Mouse (Mus musculus) forebrain, postnatal 0 days (tissue): ENCODE measurements around the gene Dnajc9. TPM values are rescaled to one million over a fixed set of nuclear protein-coding genes. Genes with fewer than 3 reads are reported as not detected.
A peak's percentile ranks its signal among the peaks of the same experiment; 100 is the strongest.

Experiments used
- ATAC-seq: fragments of 200-750 bp; cut with Nextera tagmentation; 2 replicates; pipeline ENCODE4 v1.8.0; 2017; ENCODE audit warnings: mild to moderate bottlenecking, moderate library complexity
- DNase-seq: peaks from one replicate; pipeline ENCODE4 v3.0.0-alpha.2; 2015
- H3K27ac ChIP-seq: fragments of 300-500 bp; sonication (generic); 2 replicates; pipeline ENCODE4 v1.5.1; 2014; ENCODE audit warnings: low read depth, mild to moderate bottlenecking, antibody characterized with exemption, low read length, moderate library complexity, mixed read lengths
- H3K27me3 ChIP-seq: fragments of 300-500 bp; sonication (generic); 2 replicates; pipeline ENCODE4 v1.6.1; 2014; ENCODE audit warnings: mild to moderate bottlenecking, low read length, mixed read lengths; ENCODE audit not compliant: insufficient read depth
- H3K36me3 ChIP-seq: fragments of 300-500 bp; sonication (generic); 2 replicates; pipeline ENCODE4 v1.6.1; 2014; ENCODE audit warnings: mild to moderate bottlenecking, moderate library complexity; ENCODE audit not compliant: insufficient read depth
- H3K4me1 ChIP-seq: fragments of 300-500 bp; sonication (generic); 2 replicates; pipeline ENCODE4 v1.6.1; 2014; ENCODE audit warnings: antibody characterized with exemption; ENCODE audit not compliant: insufficient read depth
- H3K4me2 ChIP-seq: fragments of 300-500 bp; sonication (generic); 2 replicates; pipeline ENCODE4 v1.6.1; 2014; ENCODE audit warnings: low read depth, mild to moderate bottlenecking, moderate library complexity
- H3K4me3 ChIP-seq: fragments of 300-500 bp; sonication (generic); 2 replicates; pipeline ENCODE4 v1.5.1; 2014; ENCODE audit warnings: low read depth, low read length, mixed read lengths
- H3K9ac ChIP-seq: fragments of 300-500 bp; sonication (generic); 2 replicates; pipeline ENCODE4 v1.6.1; 2014; ENCODE audit warnings: mild to moderate bottlenecking
- H3K9me3 ChIP-seq: fragments of 300-500 bp; sonication (generic); 2 replicates; pipeline ENCODE4 v1.6.1; 2016; ENCODE audit warnings: low read length
- CTCF ChIP-seq: sonication (generic); IDR thresholded peaks from 2 replicates; pipeline ENCODE4 v1.5.1; 2016; ENCODE audit warnings: antibody characterized with exemption, control low read depth, low read depth
- WGBS: fragments of 180-500 bp; shearing (Covaris S2); extraction: QIAGEN DNeasy Blood & Tissue Kit; methylation state at CpG from one replicate; pipeline ENCODE4 v1.1.7; 2014; 5-methylcytosine and 5-hydroxymethylcytosine counted together
- polyA plus RNA-seq: library from polyadenylated mRNA; unstranded; fragments of >200 nt; fragmentation: Nextera tagmentation; extraction: Ambion mirVana; gene quantifications from 2 replicates; pipeline ENCODE4 v1.2.1, GENCODE M21; 2015
- total RNA-seq: library from RNA; depleted of rRNA; stranded (reverse); fragments of >200 nt; gene quantifications from 2 replicates; pipeline ENCODE4 v1.2.3, GENCODE M21; 2014

Dnajc9 gene
- total and polyA plus RNA-seq, 2 experiments from 2014 or later, result 74.1 to 115 TPM

DNA sequence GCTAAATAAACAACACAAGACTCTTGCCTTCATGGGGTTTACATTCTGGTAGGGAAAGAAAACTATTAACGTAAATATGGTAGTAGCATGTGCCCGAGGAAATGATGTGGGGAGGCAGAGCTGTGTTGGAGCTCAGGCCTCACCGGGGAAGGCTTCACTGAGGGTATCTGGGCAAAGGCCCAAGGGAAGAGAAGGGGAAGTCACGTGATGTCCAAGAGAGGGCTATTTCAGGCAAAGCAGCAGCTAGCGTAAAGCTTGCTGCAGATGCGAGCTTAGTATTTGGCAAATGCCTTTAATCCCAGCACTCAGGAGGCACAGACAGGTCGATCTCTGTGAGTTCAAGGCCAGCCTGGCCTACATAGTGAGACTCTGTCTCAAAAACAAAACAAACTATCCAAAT lies 33.5 kb upstream of the Dnajc9 start:
- Histone ChIP-seq H3K9ac (no peak overlapping the region), H3K27me3 (no peaks in the 10 kb centered on the region), H3K27ac (no peak overlapping the region), H3K4me3 (no peak overlapping the region), H3K4me2 (no peak overlapping the region), H3K9me3 (no peaks in the 10 kb centered on the region), H3K36me3 (no peaks in the 10 kb centered on the region), H3K4me1 (no peaks in the 10 kb centered on the region)
- no peak for TF ChIP-seq CTCF
- WGBS, result 71% methylated on average over 7 of the region's 7 CpGs
- DNase-seq (no peak), ATAC-seq (no peak)

DNA sequence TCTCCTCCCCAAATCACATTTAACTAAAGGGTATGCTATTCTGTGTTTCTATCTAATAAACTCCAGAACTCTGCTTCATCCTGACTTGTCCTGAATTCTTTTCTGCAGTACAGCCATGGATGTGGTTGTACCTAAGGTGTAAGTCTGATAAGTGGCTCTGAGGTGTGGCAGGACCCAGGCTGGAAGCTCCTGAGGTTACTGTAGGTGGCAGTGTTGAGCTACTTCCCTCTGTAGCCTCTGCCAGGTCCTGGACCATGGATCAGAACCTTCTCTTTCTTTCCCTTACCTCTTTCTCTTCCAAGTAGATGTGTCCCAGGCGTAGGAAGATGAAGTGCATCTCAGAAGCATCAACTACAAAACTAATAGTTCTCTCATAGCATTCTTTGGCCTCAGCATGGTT lies 11.4 kb upstream of the Dnajc9 start:
- H3K27me3 ChIP-seq, result no peaks in the 10 kb centered on the region
- H3K4me3 ChIP-seq, result no peak overlapping the region
- ATAC-seq (no peak), DNase-seq (peak; percentile 11)
- 48% methylated on average over 1 of the region's 1 CpGs for WGBS
- H3K27ac ChIP-seq, result no peak overlapping the region
- TF ChIP-seq CTCF, result peak; percentile 51
- H3K4me1 ChIP-seq, result no peaks in the 10 kb centered on the region
- no peak overlapping the region for H3K9ac ChIP-seq
- H3K9me3 ChIP-seq, result no peaks in the 10 kb centered on the region
- no peaks in the 10 kb centered on the region for H3K36me3 ChIP-seq
- H3K4me2 ChIP-seq, result no peak overlapping the region

DNA sequence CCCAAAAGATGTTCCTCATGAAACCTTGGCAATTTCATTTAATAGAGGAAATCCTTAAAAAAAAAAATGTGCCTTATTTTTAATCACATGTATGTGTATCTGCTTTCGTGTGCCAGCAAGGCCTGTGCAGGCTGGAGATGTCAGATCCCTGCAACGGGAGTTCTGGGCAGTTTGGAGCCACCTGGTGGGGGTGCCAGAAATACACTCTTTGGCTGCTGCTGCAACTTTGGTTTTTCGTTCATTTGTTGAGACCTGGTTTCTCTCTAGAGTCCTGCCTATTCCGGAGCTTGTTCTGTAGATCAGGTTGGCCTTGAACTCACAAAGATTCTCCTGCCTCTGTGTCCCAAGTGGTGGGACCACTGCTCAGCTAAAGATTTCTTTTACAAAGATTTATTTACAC lies 10.2 kb upstream of the Dnajc9 start:
- Histone ChIP-seq H3K27ac (no peak overlapping the region), H3K9me3 (no peaks in the 10 kb centered on the region), H3K4me1 (no peaks in the 10 kb centered on the region; the same call in 1 of the 2 replicates), H3K4me3 (no peak overlapping the region), H3K9ac (no peak overlapping the region), H3K27me3 (no peaks in the 10 kb centered on the region), H3K4me2 (no peak overlapping the region), H3K36me3 (no peaks in the 10 kb centered on the region)
- ATAC-seq, result no peak
- DNase-seq, result no peak
- WGBS, result 43% methylated on average over 4 of the region's 4 CpGs
- TF ChIP-seq CTCF, result no peak; the same call in 1 of the 2 replicates

DNA sequence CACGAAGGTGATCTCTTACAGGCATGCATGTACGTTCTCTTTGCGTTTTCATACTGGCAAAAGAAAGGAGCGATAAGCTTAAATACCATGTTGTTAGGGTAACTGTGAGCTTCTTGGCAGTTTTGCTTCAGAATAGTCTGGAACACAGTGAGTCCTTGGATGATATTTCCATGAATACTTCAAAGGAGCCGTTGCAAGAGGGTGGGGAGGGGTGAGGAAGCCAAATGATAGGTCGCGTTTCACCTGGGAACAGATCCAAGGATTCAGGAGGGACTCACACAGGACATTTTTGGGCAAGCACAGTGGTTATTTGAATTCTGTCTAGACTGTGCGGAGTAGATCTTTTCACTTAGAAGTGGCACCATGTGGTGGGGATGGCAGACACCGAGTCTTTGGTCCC lies 8.5 kb upstream of the Dnajc9 start:
- Histone ChIP-seq H3K9ac (no peak overlapping the region), H3K4me2 (no peak overlapping the region), H3K27me3 (no peaks in the 10 kb centered on the region), H3K36me3 (no peaks in the 10 kb centered on the region), H3K4me3 (no peak overlapping the region), H3K4me1 (no peaks in the 10 kb centered on the region; the same call in 1 of the 2 replicates), H3K9me3 (no peaks in the 10 kb centered on the region), H3K27ac (no peak overlapping the region)
- no peak for TF ChIP-seq CTCF
- ATAC-seq (no peak), DNase-seq (no peak)
- 68% methylated on average over 9 of the region's 9 CpGs for WGBS

DNA sequence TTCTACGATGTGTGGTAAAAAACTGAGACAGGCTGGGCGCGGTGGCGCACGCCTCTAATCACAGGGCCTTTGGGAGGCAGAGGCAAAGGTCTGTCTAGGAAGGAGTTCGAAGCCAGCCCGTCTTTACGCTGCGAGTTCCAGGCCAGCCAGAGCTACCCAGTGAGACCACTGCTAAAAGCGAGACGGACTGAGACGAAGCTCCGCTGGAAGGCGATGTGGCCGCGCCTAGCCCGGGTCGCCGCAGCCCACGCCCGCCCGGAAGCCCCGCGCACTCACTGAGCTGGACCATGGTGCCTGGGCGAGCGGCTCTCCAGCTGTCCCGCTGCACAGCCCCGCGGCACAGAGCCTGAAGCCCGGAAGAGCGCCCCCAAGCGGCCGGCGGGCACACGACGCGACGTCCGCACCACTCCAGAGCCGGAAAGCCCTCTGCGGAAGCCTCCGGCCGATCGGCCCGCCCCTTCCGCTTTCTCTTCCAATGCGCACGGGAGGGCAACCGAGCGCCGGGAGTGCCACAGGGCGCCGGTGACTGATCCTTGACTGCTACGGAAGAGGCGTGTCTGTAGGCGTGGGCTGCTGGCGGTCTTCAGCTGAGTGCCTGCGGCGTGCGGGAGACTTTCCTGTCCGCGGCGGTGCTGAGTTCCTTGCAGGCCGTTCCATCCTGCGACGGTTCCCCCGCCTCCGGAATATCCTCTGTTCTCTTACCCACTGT lies 4.6 kb upstream of the Dnajc9 start, which contains the start of gene Mrps16:
Mrps16 (minus strand) TSS at position 430 of the 709 bp plus-strand sequence.
- Histone ChIP-seq H3K27me3 (no peaks in the 10 kb centered on the region), H3K4me1 (peaks cover 3% of the 10 kb centered on the region; the same call in 1 of the 2 replicates), H3K4me3 (peak within 1 kb of the TSS; percentile 82), H3K9me3 (no peaks in the 10 kb centered on the region), H3K4me2 (peak within 1 kb of the TSS; percentile 63), H3K36me3 (peaks cover 11% of the 10 kb centered on the region), H3K27ac (peak within 1 kb of the TSS; percentile 87), H3K9ac (peak within 1 kb of the TSS; percentile 94)
- ATAC-seq (peak; percentile 97), DNase-seq (peak; percentile 98)
- 2% methylated on average over 68 of the region's 68 CpGs for WGBS
- TF ChIP-seq CTCF, result peak; percentile 97

DNA sequence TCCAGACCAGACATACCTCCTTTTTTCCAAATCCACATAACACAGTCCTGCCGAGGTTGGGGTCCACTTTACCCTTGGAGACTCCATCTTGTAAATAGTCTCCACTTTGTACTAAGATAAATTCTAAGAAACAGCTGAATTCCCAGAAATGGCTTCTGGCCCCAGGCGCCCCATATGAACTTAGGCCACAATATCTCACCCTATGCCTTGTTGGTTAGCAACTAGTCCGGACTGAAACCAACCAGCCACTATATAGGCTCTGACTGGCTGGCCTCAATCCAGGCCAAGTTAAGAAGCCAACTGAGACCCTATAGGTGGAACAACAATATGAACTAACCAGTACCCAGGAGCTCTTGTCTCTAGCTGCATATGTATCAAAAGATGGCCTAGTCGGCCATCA lies 3.6 kb upstream of the Dnajc9 start:
- no peak overlapping the region for H3K27ac ChIP-seq
- DNase-seq (no peak), ATAC-seq (no peak)
- peaks cover 7% of the 10 kb centered on the region; the same call in 1 of the 2 replicates for H3K4me1 ChIP-seq
- 91% methylated on average over 3 of the region's 4 CpGs for WGBS
- no peak for TF ChIP-seq CTCF
- H3K4me2 ChIP-seq, result no peak overlapping the region
- no peaks in the 10 kb centered on the region for H3K9me3 ChIP-seq
- H3K9ac ChIP-seq, result no peak overlapping the region
- H3K36me3 ChIP-seq, result peaks cover 11% of the 10 kb centered on the region
- H3K27me3 ChIP-seq, result no peaks in the 10 kb centered on the region
- no peak overlapping the region for H3K4me3 ChIP-seq

DNA sequence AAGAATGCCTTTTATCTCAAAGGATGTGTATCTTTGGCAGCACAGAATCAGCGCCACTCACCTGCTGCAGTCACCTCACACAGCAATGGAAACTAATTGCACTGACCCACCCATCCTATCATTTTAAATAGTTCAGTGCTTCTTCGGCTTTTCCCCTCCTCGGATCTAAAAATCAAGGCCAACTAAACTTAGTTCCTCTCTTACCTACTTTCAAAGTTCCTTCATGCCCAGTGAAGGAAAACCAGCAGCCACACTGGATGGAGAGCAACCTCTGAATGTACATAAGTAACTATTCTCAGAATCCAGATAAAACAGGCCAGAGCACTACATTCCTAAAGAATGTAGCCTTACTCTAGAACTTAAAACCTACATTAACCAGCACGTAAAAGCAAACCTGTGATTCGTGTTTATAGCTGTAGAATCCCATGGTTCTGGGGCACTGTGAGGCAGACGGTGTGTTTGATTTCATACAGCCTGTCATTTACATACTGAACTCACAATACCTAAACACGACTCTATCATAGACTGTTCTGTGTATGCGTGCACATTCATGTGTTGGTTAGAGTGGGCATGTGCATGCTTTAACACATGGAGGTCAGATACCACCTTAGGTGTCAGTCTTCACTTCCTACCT lies 853 bp upstream of the Dnajc9 start:
- Histone ChIP-seq H3K27me3 (no peaks in the 10 kb centered on the region), H3K27ac (no peak overlapping the region), H3K4me1 (peaks cover 7% of the 10 kb centered on the region; the same call in 1 of the 2 replicates), H3K9ac (peak overlapping the region; percentile 63; the same call in 1 of the 2 replicates), H3K4me2 (peak overlapping the region; percentile 69), H3K9me3 (no peaks in the 10 kb centered on the region), H3K4me3 (peak overlapping the region; percentile 81; the same call in 1 of the 2 replicates), H3K36me3 (peaks cover 22% of the 10 kb centered on the region)
- WGBS, result 91% methylated on average over 8 of the region's 8 CpGs
- no peak for TF ChIP-seq CTCF
- ATAC-seq (no peak), DNase-seq (no peak)
